Mouse (Mus musculus): ENCODE measurements around the gene Sycp2l. TPM values are rescaled to one million over a fixed set of nuclear protein-coding genes. Genes with fewer than 3 reads are reported as not detected.
A peak's percentile ranks its signal among the peaks of the same experiment; 100 is the strongest.

Sycp2l gene
- total and polyA plus RNA-seq, 2 experiments from 2014 or later = 0.23 TPM; not detected in 1

GRCm38 (mm10) chr13:41206241-41206640, 92.1 kb downstream of the Sycp2l start:
- 76% methylated on average over 5 of the region's 5 CpGs for WGBS
- H3K36me3 ChIP-seq (ENCODE audit: insufficient read depth, low read length) = no peaks in the 10 kb centered on the region
- no peak for TF ChIP-seq CTCF (IDR thresholded peaks at IDR 0.05; ENCODE audit: low read depth)
- no peak overlapping the region for H3K4me2 ChIP-seq (ENCODE audit: low read depth, low read length)
- H3K27me3 ChIP-seq (ENCODE audit: insufficient read depth, low read length) = no peaks in the 10 kb centered on the region
- no peak overlapping the region for H3K9ac ChIP-seq (replicated peaks; ENCODE audit: low read length)
- DNase-seq (ENCODE audit: low spot score) (no peak), ATAC-seq (no peak)
- H3K9me3 ChIP-seq (ENCODE audit: low read length) = no peaks in the 10 kb centered on the region
- no peak overlapping the region for H3K27ac ChIP-seq
- no peaks in the 10 kb centered on the region for H3K4me1 ChIP-seq (ENCODE audit: insufficient read depth, low read length)
- H3K4me3 ChIP-seq (ENCODE audit: low read length) = no peak overlapping the region

- Histone ChIP-seq H3K27ac (no peak overlapping the region), H3K9ac (replicated peaks; ENCODE audit: low read length) (no peak overlapping the region), H3K4me3 (ENCODE audit: low read length) (no peak overlapping the region), H3K4me2 (ENCODE audit: low read depth, low read length) (no peak overlapping the region), H3K9me3 (ENCODE audit: low read length) (no peaks in the 10 kb centered on the region), H3K27me3 (ENCODE audit: insufficient read depth, low read length) (no peaks in the 10 kb centered on the region), H3K4me1 (ENCODE audit: insufficient read depth, low read length) (no peaks in the 10 kb centered on the region), H3K36me3 (ENCODE audit: insufficient read depth, low read length) (no peaks in the 10 kb centered on the region)
- no peak for DNase-seq (ENCODE audit: low spot score)
- TF ChIP-seq CTCF (IDR thresholded peaks at IDR 0.05; ENCODE audit: low read depth) = no peak
- 81% methylated on average over 4 of the region's 4 CpGs for WGBS
- no peak for ATAC-seq
These were observed 97.2 kb downstream of the Sycp2l start for GRCm38 (mm10) chr13:41211276-41211675.

GRCm38 (mm10) chr13:41212558-41213322, 98.6 kb downstream of the Sycp2l start:
- Histone ChIP-seq H3K9me3 (ENCODE audit: low read length) (no peaks in the 10 kb centered on the region), H3K4me3 (ENCODE audit: low read length) (no peak overlapping the region), H3K9ac (replicated peaks; ENCODE audit: low read length) (no peak overlapping the region), H3K4me1 (ENCODE audit: insufficient read depth, low read length) (no peaks in the 10 kb centered on the region), H3K4me2 (ENCODE audit: low read depth, low read length) (no peak overlapping the region), H3K27me3 (ENCODE audit: insufficient read depth, low read length) (no peaks in the 10 kb centered on the region), H3K36me3 (ENCODE audit: insufficient read depth, low read length) (no peaks in the 10 kb centered on the region), H3K27ac (no peak overlapping the region)
- no peak for TF ChIP-seq CTCF (IDR thresholded peaks at IDR 0.05; ENCODE audit: low read depth)
- ATAC-seq (no peak), DNase-seq (ENCODE audit: low spot score) (no peak)
- 75% methylated on average over 6 of the region's 6 CpGs for WGBS

- no peak for DNase-seq (ENCODE audit: low spot score)
- Histone ChIP-seq H3K4me3 (ENCODE audit: low read length) (no peak overlapping the region), H3K27ac (no peak overlapping the region), H3K9ac (replicated peaks; ENCODE audit: low read length) (no peak overlapping the region), H3K4me2 (ENCODE audit: low read depth, low read length) (no peak overlapping the region), H3K27me3 (ENCODE audit: insufficient read depth, low read length) (no peaks in the 10 kb centered on the region), H3K9me3 (ENCODE audit: low read length) (no peaks in the 10 kb centered on the region), H3K4me1 (ENCODE audit: insufficient read depth, low read length) (no peaks in the 10 kb centered on the region), H3K36me3 (ENCODE audit: insufficient read depth, low read length) (no peaks in the 10 kb centered on the region)
- WGBS = 85% methylated on average over 6 of the region's 6 CpGs
- no peak for TF ChIP-seq CTCF (IDR thresholded peaks at IDR 0.05; ENCODE audit: low read depth)
- no peak for ATAC-seq
These were observed 101.6 kb downstream of the Sycp2l start for GRCm38 (mm10) chr13:41215669-41216068.

- peaks cover 4% of the 10 kb centered on the region; the same call in 1 of the 2 replicates for H3K9me3 ChIP-seq (ENCODE audit: low read length)
- ATAC-seq (no peak), DNase-seq (ENCODE audit: low spot score) (no peak)
- WGBS = 74% methylated on average over 3 of the region's 3 CpGs
- no peaks in the 10 kb centered on the region for H3K4me1 ChIP-seq (ENCODE audit: insufficient read depth, low read length)
- H3K36me3 ChIP-seq (ENCODE audit: insufficient read depth, low read length) = no peaks in the 10 kb centered on the region
- no peak overlapping the region for H3K9ac ChIP-seq (replicated peaks; ENCODE audit: low read length)
- H3K4me3 ChIP-seq (ENCODE audit: low read length) = no peak overlapping the region
- no peak for TF ChIP-seq CTCF (IDR thresholded peaks at IDR 0.05; ENCODE audit: low read depth)
- no peaks in the 10 kb centered on the region for H3K27me3 ChIP-seq (ENCODE audit: insufficient read depth, low read length)
- no peak overlapping the region for H3K27ac ChIP-seq
- H3K4me2 ChIP-seq (ENCODE audit: low read depth, low read length) = no peak overlapping the region
These were observed 102.1 kb downstream of the Sycp2l start for GRCm38 (mm10) chr13:41216236-41216635.

- H3K4me2 ChIP-seq (ENCODE audit: low read depth, low read length) = peak overlapping the region; percentile 59
- ATAC-seq = no peak
- peaks cover 8% of the 10 kb centered on the region; the same call in 1 of the 2 replicates for H3K9me3 ChIP-seq (ENCODE audit: low read length)
- TF ChIP-seq CTCF (IDR thresholded peaks at IDR 0.05; ENCODE audit: low read depth) = no peak
- DNase-seq (ENCODE audit: low spot score) = no peak
- H3K27ac ChIP-seq = no peak overlapping the region
- 14% methylated on average over 1 of the region's 1 CpGs for WGBS
- H3K36me3 ChIP-seq (ENCODE audit: insufficient read depth, low read length) = no peaks in the 10 kb centered on the region
- no peak overlapping the region for H3K9ac ChIP-seq (replicated peaks; ENCODE audit: low read length)
- peak overlapping the region; percentile 85 for H3K4me3 ChIP-seq (ENCODE audit: low read length)
- H3K4me1 ChIP-seq (ENCODE audit: insufficient read depth, low read length) = no peaks in the 10 kb centered on the region
- H3K27me3 ChIP-seq (ENCODE audit: insufficient read depth, low read length) = no peaks in the 10 kb centered on the region
These were observed 104.9 kb downstream of the Sycp2l start for GRCm38 (mm10) chr13:41219056-41219455.

GRCm38 (mm10) chr13:41219687-41220303, 105.7 kb downstream of the Sycp2l start:
- H3K4me2 ChIP-seq (ENCODE audit: low read depth, low read length) = peak overlapping the region; percentile 59
- peaks cover 8% of the 10 kb centered on the region; the same call in 1 of the 2 replicates for H3K9me3 ChIP-seq (ENCODE audit: low read length)
- ATAC-seq (peak; percentile 78), DNase-seq (ENCODE audit: low spot score) (no peak)
- H3K4me1 ChIP-seq (ENCODE audit: insufficient read depth, low read length) = no peaks in the 10 kb centered on the region
- H3K4me3 ChIP-seq (ENCODE audit: low read length) = peak overlapping the region; percentile 85
- no peaks in the 10 kb centered on the region for H3K27me3 ChIP-seq (ENCODE audit: insufficient read depth, low read length)
- H3K36me3 ChIP-seq (ENCODE audit: insufficient read depth, low read length) = no peaks in the 10 kb centered on the region
- TF ChIP-seq CTCF (IDR thresholded peaks at IDR 0.05; ENCODE audit: low read depth) = no peak
- H3K9ac ChIP-seq (replicated peaks; ENCODE audit: low read length) = peak overlapping the region; percentile 88
- WGBS = 2% methylated on average over 35 of the region's 39 CpGs
- peak overlapping the region; percentile 78 for H3K27ac ChIP-seq
